Mouse (Mus musculus) urinary bladder, adult 2 months (tissue): Measurements from ENCODE around the gene Csad. TPM values are rescaled to one million over a fixed set of nuclear protein-coding genes. Genes with fewer than 3 reads are reported as not detected.
"Not testable (repeated sequence)": the region's sequence is repeated elsewhere in the genome, so short reads cannot be mapped to it uniquely, and the experiment has no call there.

Experiments used
- DNase-seq: peaks from one replicate; pipeline ENCODE4 v3.0.0; 2022; ENCODE audit warnings: low spot score
- polyA plus RNA-seq: library from polyadenylated mRNA; depleted of rRNA; stranded (reverse); fragments of >200 nt; gene quantifications from 2 replicates; pipeline ENCODE4 v1.2.3, GENCODE M21; 2012

Csad gene
- polyA plus RNA-seq, 1 experiment = 102 TPM

- no peak for DNase-seq
These were observed 40.4 kb downstream of the Csad start for GRCm38 (mm10) chr15:102163900-102164693.

- DNase-seq = no peak
These were observed 44.0 kb downstream of the Csad start for GRCm38 (mm10) chr15:102160415-102161060.

GRCm38 (mm10) chr15:102156836-102157235, 47.7 kb downstream of the Csad start:
- DNase-seq = no peak

GRCm38 (mm10) chr15:102155006-102155405, 49.5 kb downstream of the Csad start:
- not testable (repeated sequence) for DNase-seq

GRCm38 (mm10) chr15:102152646-102153045, 51.9 kb downstream of the Csad start:
- no peak for DNase-seq

GRCm38 (mm10) chr15:102150301-102151135, 54.0 kb downstream of the Csad start, which contains the start of gene Soat2:
TSS of gene Soat2 (plus strand) at chr15:102150526.
- DNase-seq = no peak

- DNase-seq = no peak
These were observed 55.0 kb downstream of the Csad start for GRCm38 (mm10) chr15:102149561-102149960.

GRCm38 (mm10) chr15:102147674-102148402, 56.7 kb downstream of the Csad start:
- no peak for DNase-seq

GRCm38 (mm10) chr15:102146882-102147281, 57.6 kb downstream of the Csad start:
- DNase-seq = no peak

- DNase-seq = no peak
These were observed 58.4 kb downstream of the Csad start for GRCm38 (mm10) chr15:102146089-102146488.

GRCm38 (mm10) chr15:102145330-102145729, 59.2 kb downstream of the Csad start:
- no peak for DNase-seq

GRCm38 (mm10) chr15:102144726-102145125, 59.8 kb downstream of the Csad start:
- no peak for DNase-seq

GRCm38 (mm10) chr15:102144274-102144711, 60.2 kb downstream of the Csad start, which contains the start of gene Igfbp6:
TSS of gene Igfbp6 (plus strand) at chr15:102144362.
- no peak for DNase-seq

GRCm38 (mm10) chr15:102142914-102143912, 61.3 kb downstream of the Csad start:
- DNase-seq = no peak

- no peak for DNase-seq
These were observed 63.4 kb downstream of the Csad start for GRCm38 (mm10) chr15:102141120-102141519.

GRCm38 (mm10) chr15:102136129-102136758, 68.3 kb downstream of the Csad start, which contains the start of gene Spryd3:
TSS of gene Spryd3 (minus strand) at chr15:102136234.
- DNase-seq = peak; percentile 99

GRCm38 (mm10) chr15:102135522-102136128, 68.9 kb downstream of the Csad start:
- no peak for DNase-seq

- no peak for DNase-seq
These were observed 69.8 kb downstream of the Csad start for GRCm38 (mm10) chr15:102134709-102135108.

GRCm38 (mm10) chr15:102133314-102133713, 71.2 kb downstream of the Csad start:
- DNase-seq = no peak
